Mouse (Mus musculus): ENCODE measurements around the gene Ppp2r5c. TPM values are rescaled to one million over a fixed set of nuclear protein-coding genes. Genes with fewer than 3 reads are reported as not detected.
A peak's percentile ranks its signal among the peaks of the same experiment; 100 is the strongest.

Ppp2r5c gene
- 22.0 and 22.8 TPM in 2 replicates for polyA plus RNA-seq (2012; rRNA removed)

DNA sequence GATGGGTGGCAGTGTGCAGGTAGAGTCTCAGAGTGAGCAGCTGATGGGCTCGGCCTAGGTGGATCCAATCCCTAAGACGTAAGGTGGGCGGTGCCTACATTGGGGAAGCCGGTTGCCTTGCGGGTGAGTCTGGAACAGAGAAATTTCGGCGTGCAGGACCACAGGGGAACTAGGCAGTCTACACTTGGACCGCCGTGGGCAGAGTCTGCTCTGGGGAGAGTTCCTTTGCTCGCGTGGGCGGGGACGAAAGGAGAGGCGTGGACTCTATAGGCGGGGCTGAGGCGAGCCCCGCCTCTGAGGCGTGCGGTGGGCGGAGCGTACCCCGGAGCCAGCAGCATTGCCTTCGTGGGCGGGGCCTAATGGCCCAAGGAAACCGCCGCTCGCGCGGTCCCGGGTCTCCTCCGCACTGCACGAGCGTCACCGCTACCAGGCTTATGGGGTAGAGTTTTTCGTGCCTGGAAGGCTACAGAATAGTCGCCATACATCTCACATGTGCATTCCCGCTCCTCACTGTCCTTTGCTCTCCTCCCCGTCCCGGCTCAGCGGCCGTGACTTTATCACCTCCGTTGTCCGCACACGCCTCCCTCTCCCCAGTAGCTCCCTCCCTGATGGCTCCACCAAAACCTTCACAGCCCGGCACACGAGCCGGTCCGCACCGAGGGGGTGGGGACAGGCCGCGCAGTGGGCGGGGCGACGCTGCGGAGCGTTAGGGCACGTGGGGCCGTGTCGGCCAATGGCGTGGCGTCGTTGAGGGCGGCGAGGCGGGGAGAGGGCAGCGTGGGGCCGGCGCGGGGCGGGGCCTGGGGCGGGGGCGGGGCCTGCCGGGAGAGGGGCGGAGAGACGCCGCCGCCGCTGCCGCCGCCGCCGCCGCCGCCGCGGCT, at the start of gene Ppp2r5c:
TSS of gene Ppp2r5c (plus strand) at position 831 of the 881 bp plus-strand sequence.
- no peaks in the 10 kb centered on the region; the same call in 1 of the 2 replicates for H3K27me3 ChIP-seq (ENCODE audit: control insufficient read depth, insufficient read depth, low read length)
- peaks cover 1% of the 10 kb centered on the region; the same call in 1 of the 2 replicates for H3K36me3 ChIP-seq (ENCODE audit: control insufficient read depth, insufficient read depth, low read length)
- TF ChIP-seq CTCF (IDR thresholded peaks at IDR 0.05; ENCODE audit: extremely low read depth, insufficient read depth, insufficient read length, insufficient replicate concordance): no peak
- peak; percentile 29 for TF ChIP-seq POLR2A (IDR thresholded peaks at IDR 0.05; ENCODE audit: low read depth, low read length)
- under 1% methylated on average over 57 of the region's 86 CpGs for WGBS
- H3K4me3 ChIP-seq (ENCODE audit: extremely low read depth, insufficient read depth, insufficient read length): peak within 1 kb of the TSS; percentile 95
- peak within 1 kb of the TSS; percentile 97 for H3K27ac ChIP-seq (ENCODE audit: insufficient read depth, low read length)
- peaks cover 3% of the 10 kb centered on the region for H3K4me1 ChIP-seq (ENCODE audit: control insufficient read depth, insufficient read depth, insufficient read length)
- DNase-seq (ENCODE audit: low read depth in 1 of 2, low spot score in 2 of 2): peak; percentile 85 to 94

DNA sequence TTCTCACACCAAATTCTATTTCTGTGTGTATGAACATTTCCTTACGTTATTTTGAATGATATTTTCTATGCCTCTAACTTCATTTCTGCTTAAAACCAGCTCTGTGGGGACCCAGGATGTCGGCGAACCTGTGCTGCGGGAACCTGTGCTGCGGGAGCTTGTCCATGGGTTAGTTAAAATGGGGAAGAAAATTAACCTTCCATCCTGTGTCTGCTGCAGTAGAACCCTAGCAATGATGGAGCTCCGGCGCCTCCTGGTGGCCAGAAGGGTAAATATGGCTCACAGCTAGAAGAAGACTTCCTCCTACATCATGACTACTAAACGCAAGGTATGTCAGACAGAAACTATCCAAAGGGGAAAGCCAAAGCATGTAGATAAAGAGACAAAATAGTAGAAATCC, 48.6 kb upstream of the Ppp2r5c start:
- Histone ChIP-seq H3K27ac (ENCODE audit: insufficient read depth, low read length) (no peak overlapping the region), H3K27me3 (ENCODE audit: control insufficient read depth, insufficient read depth, low read length) (no peaks in the 10 kb centered on the region), H3K4me3 (ENCODE audit: extremely low read depth, insufficient read depth, insufficient read length) (no peak overlapping the region), H3K36me3 (ENCODE audit: control insufficient read depth, insufficient read depth, low read length) (no peaks in the 10 kb centered on the region), H3K4me1 (ENCODE audit: control insufficient read depth, insufficient read depth, insufficient read length) (no peaks in the 10 kb centered on the region)
- TF ChIP-seq CTCF (IDR thresholded peaks at IDR 0.05; ENCODE audit: extremely low read depth, insufficient read depth, insufficient read length, insufficient replicate concordance) (peak; percentile 81; the same call in 1 of the 2 replicates), POLR2A (IDR thresholded peaks at IDR 0.05; ENCODE audit: low read depth, low read length) (no peak)
- peak; percentile 28 to 56 for DNase-seq (ENCODE audit: low read depth in 1 of 2, low spot score in 2 of 2)
- 16% methylated on average over 8 of the region's 8 CpGs for WGBS

DNA sequence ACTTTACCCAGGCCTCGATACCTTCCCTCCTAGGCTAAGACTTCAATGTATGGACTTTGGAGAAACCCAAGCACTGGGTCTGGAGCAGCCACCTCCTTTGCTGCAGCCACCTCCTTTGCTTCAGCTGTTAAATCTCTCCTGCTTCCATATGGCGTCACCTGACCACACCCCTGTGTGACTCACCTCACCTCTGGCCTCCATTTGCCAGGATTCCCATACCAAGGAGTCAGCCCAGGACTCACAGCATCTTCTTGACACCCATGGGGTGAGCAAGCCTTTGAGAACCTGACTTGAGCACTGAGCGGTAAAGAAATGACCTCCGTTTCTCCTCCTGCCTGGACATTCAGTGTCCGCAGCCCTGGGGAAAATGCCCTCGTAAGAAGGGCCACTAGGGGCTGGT, 47.8 kb upstream of the Ppp2r5c start:
- no peaks in the 10 kb centered on the region for H3K36me3 ChIP-seq (ENCODE audit: control insufficient read depth, insufficient read depth, low read length)
- no peaks in the 10 kb centered on the region for H3K4me1 ChIP-seq (ENCODE audit: control insufficient read depth, insufficient read depth, insufficient read length)
- WGBS: 89% methylated on average over 6 of the region's 6 CpGs

DNA sequence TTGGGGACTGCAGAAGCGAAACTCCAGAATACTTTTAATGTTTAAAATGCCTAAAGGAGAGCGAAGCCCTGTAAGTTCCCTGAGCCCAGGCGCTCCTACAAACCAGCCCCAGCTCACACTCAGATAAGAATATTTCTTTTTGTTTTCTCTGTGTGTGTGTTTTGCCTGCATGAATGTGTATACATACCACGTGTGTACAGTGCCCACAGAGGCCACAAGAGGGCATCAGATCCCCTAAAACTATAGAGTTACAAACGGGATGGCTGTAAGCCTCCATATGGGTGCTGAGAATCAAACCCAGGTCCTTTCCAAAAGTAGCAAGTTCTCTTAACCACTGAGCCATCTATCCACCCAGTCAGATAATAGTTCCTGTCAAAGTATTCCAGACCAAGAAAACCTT, 46.0 kb upstream of the Ppp2r5c start:
- no peak for TF ChIP-seq POLR2A (IDR thresholded peaks at IDR 0.05; ENCODE audit: low read depth, low read length)
- no peak for TF ChIP-seq CTCF (IDR thresholded peaks at IDR 0.05; ENCODE audit: extremely low read depth, insufficient read depth, insufficient read length, insufficient replicate concordance)
- no peaks in the 10 kb centered on the region for H3K4me1 ChIP-seq (ENCODE audit: control insufficient read depth, insufficient read depth, insufficient read length)
- WGBS: 86% methylated on average over 5 of the region's 5 CpGs
- no peak overlapping the region for H3K4me3 ChIP-seq (ENCODE audit: extremely low read depth, insufficient read depth, insufficient read length)
- no peaks in the 10 kb centered on the region for H3K27me3 ChIP-seq (ENCODE audit: control insufficient read depth, insufficient read depth, low read length)
- DNase-seq (ENCODE audit: low read depth in 1 of 2, low spot score in 2 of 2): no peak
- H3K36me3 ChIP-seq (ENCODE audit: control insufficient read depth, insufficient read depth, low read length): no peaks in the 10 kb centered on the region
- no peak overlapping the region for H3K27ac ChIP-seq (ENCODE audit: insufficient read depth, low read length)

More for the DNA sequence above, 47.8 kb upstream of the Ppp2r5c start:
- Histone ChIP-seq H3K4me3 (ENCODE audit: extremely low read depth, insufficient read depth, insufficient read length) (no peak overlapping the region), H3K27me3 (ENCODE audit: control insufficient read depth, insufficient read depth, low read length) (no peaks in the 10 kb centered on the region), H3K27ac (ENCODE audit: insufficient read depth, low read length) (no peak overlapping the region)
- TF ChIP-seq POLR2A (IDR thresholded peaks at IDR 0.05; ENCODE audit: low read depth, low read length) (no peak), CTCF (IDR thresholded peaks at IDR 0.05; ENCODE audit: extremely low read depth, insufficient read depth, insufficient read length, insufficient replicate concordance) (no peak)
- no peak for DNase-seq (ENCODE audit: low read depth in 1 of 2, low spot score in 2 of 2)

DNA sequence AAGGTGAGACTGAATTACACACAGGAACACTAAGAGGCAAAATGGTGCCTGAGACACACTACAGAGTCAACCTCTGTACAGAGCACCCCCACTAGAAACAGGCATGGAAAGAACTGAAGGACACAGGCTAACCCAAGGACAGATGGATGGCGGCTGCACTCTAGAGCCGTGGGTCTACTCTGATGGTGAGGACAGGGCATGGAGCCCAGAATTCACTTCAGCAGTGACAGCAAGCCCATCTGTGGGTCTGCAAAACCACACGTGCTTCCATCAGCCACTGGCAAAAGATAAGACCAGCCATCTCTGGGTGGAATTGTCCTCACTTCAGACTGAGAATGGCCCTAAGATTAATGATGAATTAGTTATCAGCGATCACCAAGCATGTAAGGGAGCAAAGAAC, 45.0 kb upstream of the Ppp2r5c start:
- H3K4me3 ChIP-seq (ENCODE audit: extremely low read depth, insufficient read depth, insufficient read length): no peak overlapping the region
- WGBS: 80% methylated on average over 4 of the region's 4 CpGs
- TF ChIP-seq CTCF (IDR thresholded peaks at IDR 0.05; ENCODE audit: extremely low read depth, insufficient read depth, insufficient read length, insufficient replicate concordance): no peak
- TF ChIP-seq POLR2A (IDR thresholded peaks at IDR 0.05; ENCODE audit: low read depth, low read length): no peak
- no peak overlapping the region for H3K27ac ChIP-seq (ENCODE audit: insufficient read depth, low read length)
- H3K36me3 ChIP-seq (ENCODE audit: control insufficient read depth, insufficient read depth, low read length): no peaks in the 10 kb centered on the region
- no peaks in the 10 kb centered on the region for H3K27me3 ChIP-seq (ENCODE audit: control insufficient read depth, insufficient read depth, low read length)
- no peak for DNase-seq (ENCODE audit: low read depth in 1 of 2, low spot score in 2 of 2)
- H3K4me1 ChIP-seq (ENCODE audit: control insufficient read depth, insufficient read depth, insufficient read length): no peaks in the 10 kb centered on the region

DNA sequence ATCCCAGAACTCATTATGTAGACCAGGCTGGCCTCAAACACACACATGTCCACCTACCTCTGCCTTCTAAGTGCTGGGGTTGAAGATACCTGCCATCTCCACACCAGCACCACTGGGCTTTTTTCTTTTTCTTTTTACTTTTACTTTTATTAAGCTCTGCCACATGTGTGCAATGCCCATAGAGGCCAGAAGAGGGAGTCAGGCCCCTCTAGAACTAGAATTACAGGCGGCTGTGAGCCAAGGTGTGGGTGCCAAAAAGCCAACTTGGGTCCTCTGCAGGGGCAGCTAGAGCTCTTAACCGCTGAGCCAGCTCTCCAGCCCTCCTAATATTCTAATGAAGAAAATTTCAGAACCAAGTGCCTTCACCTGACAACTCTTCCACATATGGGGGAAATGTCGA, 30.7 kb upstream of the Ppp2r5c start:
- Histone ChIP-seq H3K27me3 (ENCODE audit: control insufficient read depth, insufficient read depth, low read length) (no peaks in the 10 kb centered on the region), H3K36me3 (ENCODE audit: control insufficient read depth, insufficient read depth, low read length) (no peaks in the 10 kb centered on the region), H3K4me3 (ENCODE audit: extremely low read depth, insufficient read depth, insufficient read length) (no peak overlapping the region), H3K4me1 (ENCODE audit: control insufficient read depth, insufficient read depth, insufficient read length) (no peaks in the 10 kb centered on the region), H3K27ac (ENCODE audit: insufficient read depth, low read length) (no peak overlapping the region)
- 49% methylated on average over 3 of the region's 3 CpGs for WGBS
- no peak for DNase-seq (ENCODE audit: low read depth in 1 of 2, low spot score in 2 of 2)
- no peak for TF ChIP-seq CTCF (IDR thresholded peaks at IDR 0.05; ENCODE audit: extremely low read depth, insufficient read depth, insufficient read length, insufficient replicate concordance)
- no peak for TF ChIP-seq POLR2A (IDR thresholded peaks at IDR 0.05; ENCODE audit: low read depth, low read length)

All from spleen, adult 2 months (tissue).